Mouse (Mus musculus) spleen, adult 2 months (tissue): Measurements from ENCODE around the gene Mras. TPM values are rescaled to one million over a fixed set of nuclear protein-coding genes. Genes with fewer than 3 reads are reported as not detected.
A peak's percentile ranks its signal among the peaks of the same experiment; 100 is the strongest.

Source experiments
- DNase-seq, 2 experiments: peaks; one replicate each; pipeline versions ENCODE4 v3.0.0 to v3.0.0-alpha.2; 2012 to 2021; ENCODE audit warnings: low spot score in 2 of 2, low read depth in 1 of 2
- H3K27ac ChIP-seq: fragments of 200-500 bp; 2 replicates; pipeline ENCODE4 v1.5.1; 2012; ENCODE audit warnings: low read length, inconsistent platforms; ENCODE audit not compliant: insufficient read depth
- H3K27me3 ChIP-seq: fragments of 200-500 bp; 2 replicates; pipeline ENCODE4 v1.6.1; 2012; ENCODE audit warnings: mild to moderate bottlenecking, moderate library complexity, low read length, inconsistent platforms; ENCODE audit not compliant: control insufficient read depth, insufficient read depth
- H3K36me3 ChIP-seq: fragments of 200-500 bp; 2 replicates; pipeline ENCODE4 v1.6.1; 2012; ENCODE audit warnings: mild to moderate bottlenecking, low read length, inconsistent platforms; ENCODE audit not compliant: control insufficient read depth, insufficient read depth
- H3K4me1 ChIP-seq: fragments of 200-500 bp; 2 replicates; pipeline ENCODE4 v1.6.1; 2011; ENCODE audit warnings: inconsistent platforms; ENCODE audit not compliant: control insufficient read depth, insufficient read depth, insufficient read length
- H3K4me3 ChIP-seq: fragments of 200-500 bp; 2 replicates; pipeline ENCODE4 v1.5.1; 2011; ENCODE audit warnings: mild to moderate bottlenecking, inconsistent platforms; ENCODE audit not compliant: insufficient read depth, insufficient read length; ENCODE audit errors: extremely low read depth
- CTCF ChIP-seq: fragments of 200-500 bp; IDR thresholded peaks from 2 replicates; pipeline ENCODE4 v1.5.1; 2011; ENCODE audit warnings: mild to moderate bottlenecking, inconsistent platforms; ENCODE audit not compliant: insufficient read depth, insufficient read length, insufficient replicate concordance; ENCODE audit errors: extremely low read depth
- POLR2A ChIP-seq: fragments of 200-500 bp; IDR thresholded peaks from 2 replicates; pipeline ENCODE4 v1.6.1; 2011; ENCODE audit warnings: low read depth, low read length, inconsistent platforms
- WGBS: fragments of 180-500 bp; shearing (Covaris S2); methylation state at CpG from one replicate; pipeline ENCODE4 v1.1.7; 2018; 5-methylcytosine and 5-hydroxymethylcytosine counted together
- polyA plus RNA-seq: library from polyadenylated mRNA; depleted of rRNA; stranded (reverse); fragments of >200 nt; gene quantifications from 2 replicates; pipeline ENCODE4 v1.2.3, GENCODE M21; 2012

Mras gene
- polyA plus RNA-seq, 1 experiment = 9.1 TPM

GRCm38 (mm10) chr9:99441647-99442433 lies 4.7 kb upstream of the Mras start:
- H3K27me3 ChIP-seq = peaks cover 1% of the 10 kb centered on the region; the same call in 1 of the 2 replicates
- no peak for DNase-seq
- 0 out of 2 replicates have a peak, but pooled peaks cover 2% of the 10 kb centered on the region for H3K4me1 ChIP-seq
- no peak overlapping the region for H3K27ac ChIP-seq
- TF ChIP-seq CTCF (no peak), POLR2A (no peak)
- H3K36me3 ChIP-seq = no peaks in the 10 kb centered on the region
- H3K4me3 ChIP-seq = no peak overlapping the region
- 91% methylated on average over 4 of the region's 4 CpGs for WGBS

GRCm38 (mm10) chr9:99440941-99441340 lies 3.8 kb upstream of the Mras start:
- 84% methylated on average over 5 of the region's 5 CpGs for WGBS

GRCm38 (mm10) chr9:99439064-99439463 lies 1.9 kb upstream of the Mras start:
- no peak for TF ChIP-seq CTCF
- no peak for TF ChIP-seq POLR2A
- 0 out of 2 replicates have a peak, but pooled peaks cover 2% of the 10 kb centered on the region for H3K4me1 ChIP-seq
- H3K36me3 ChIP-seq = no peaks in the 10 kb centered on the region
- DNase-seq = no peak
- no peak overlapping the region for H3K4me3 ChIP-seq
- H3K27me3 ChIP-seq = peaks cover 5% of the 10 kb centered on the region
- WGBS = 75% methylated on average over 8 of the region's 8 CpGs
- no peak overlapping the region for H3K27ac ChIP-seq

More at GRCm38 (mm10) chr9:99440941-99441340, 3.8 kb upstream of the Mras start:
- no peak overlapping the region for H3K4me3 ChIP-seq
- DNase-seq = no peak
- H3K27me3 ChIP-seq = peaks cover 5% of the 10 kb centered on the region
- no peak overlapping the region for H3K27ac ChIP-seq
- TF ChIP-seq POLR2A (no peak), CTCF (no peak)
- H3K36me3 ChIP-seq = no peaks in the 10 kb centered on the region
- H3K4me1 ChIP-seq = 0 out of 2 replicates have a peak, but pooled peaks cover 2% of the 10 kb centered on the region

- no peak overlapping the region for H3K27ac ChIP-seq
- 0 out of 2 replicates have a peak, but pooled peaks cover 2% of the 10 kb centered on the region for H3K4me1 ChIP-seq
- H3K4me3 ChIP-seq = no peak overlapping the region
- TF ChIP-seq POLR2A = no peak
- TF ChIP-seq CTCF = no peak
- no peak for DNase-seq
- peaks cover 5% of the 10 kb centered on the region for H3K27me3 ChIP-seq
- H3K36me3 ChIP-seq = no peaks in the 10 kb centered on the region
- WGBS = 83% methylated on average over 12 of the region's 12 CpGs
Measured at GRCm38 (mm10) chr9:99437781-99438565, 792 bp upstream of the Mras start.

- TF ChIP-seq POLR2A (no peak), CTCF (no peak)
- DNase-seq = peak in 1 of 2 experiments; percentile 11
- WGBS = 3% methylated on average over 69 of the region's 86 CpGs
- H3K27ac ChIP-seq = peak overlapping the region; percentile 61
- peak overlapping the region; percentile 59 for H3K4me3 ChIP-seq
- peaks cover 5% of the 10 kb centered on the region for H3K27me3 ChIP-seq
- H3K4me1 ChIP-seq = 0 out of 2 replicates have a peak, but pooled peaks cover 2% of the 10 kb centered on the region
- no peaks in the 10 kb centered on the region for H3K36me3 ChIP-seq
Measured at GRCm38 (mm10) chr9:99436182-99437030, 775 bp downstream of the Mras start.

- WGBS = 64% methylated on average over 16 of the region's 16 CpGs
- Histone ChIP-seq H3K27me3 (peaks cover 5% of the 10 kb centered on the region), H3K4me3 (peak overlapping the region; percentile 56), H3K36me3 (no peaks in the 10 kb centered on the region), H3K4me1 (0 out of 2 replicates have a peak, but pooled peaks cover 2% of the 10 kb centered on the region), H3K27ac (0 out of 2 replicates have a peak overlapping the region, but pooled peaks have one; percentile 28)
- no peak for DNase-seq
- no peak for TF ChIP-seq CTCF
- TF ChIP-seq POLR2A = no peak
Measured at GRCm38 (mm10) chr9:99435619-99436181, 1.5 kb downstream of the Mras start.
